Mouse (Mus musculus) heart, adult 11 months (tissue): ENCODE measurements around the gene Ngef.
A peak's percentile ranks its signal among the peaks of the same experiment; 100 is the strongest.
"Not testable (repeated sequence)": the region's sequence is repeated elsewhere in the genome, so short reads cannot be mapped to it uniquely, and the experiment has no call there.

Experiments used
- DNase-seq: peaks from one replicate; pipeline ENCODE4 v3.0.0; 2022

The Ngef gene

GRCm38 (mm10) chr1:87471914-87472313, 101.8 kb downstream of the Ngef start:
- no peak for DNase-seq

DNA sequence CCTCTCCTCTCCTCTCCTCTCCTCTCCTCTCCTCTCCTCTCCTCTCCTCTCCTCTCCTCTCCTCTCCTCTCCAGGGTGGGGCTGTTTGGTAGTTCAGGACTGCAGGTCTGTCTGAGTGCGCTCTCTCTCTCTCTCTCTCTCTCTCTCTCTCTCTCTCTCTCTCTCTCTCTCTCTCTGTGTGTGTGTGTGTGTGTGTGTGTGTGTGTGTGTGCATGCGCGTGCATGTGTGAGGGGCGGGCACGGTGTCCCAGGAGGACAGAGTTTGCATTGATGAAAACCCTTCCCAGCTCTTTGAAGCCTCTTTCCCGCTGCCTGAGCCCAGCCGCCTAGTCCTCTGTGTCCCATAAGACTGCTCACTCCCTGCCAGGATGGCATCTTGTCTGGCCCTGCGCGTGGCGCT, 103.7 kb downstream of the Ngef start, which contains the start of gene Snorc:
Snorc (plus strand) TSS at position 301 of the 400 bp plus-strand sequence.
- not testable (repeated sequence) for DNase-seq

DNA sequence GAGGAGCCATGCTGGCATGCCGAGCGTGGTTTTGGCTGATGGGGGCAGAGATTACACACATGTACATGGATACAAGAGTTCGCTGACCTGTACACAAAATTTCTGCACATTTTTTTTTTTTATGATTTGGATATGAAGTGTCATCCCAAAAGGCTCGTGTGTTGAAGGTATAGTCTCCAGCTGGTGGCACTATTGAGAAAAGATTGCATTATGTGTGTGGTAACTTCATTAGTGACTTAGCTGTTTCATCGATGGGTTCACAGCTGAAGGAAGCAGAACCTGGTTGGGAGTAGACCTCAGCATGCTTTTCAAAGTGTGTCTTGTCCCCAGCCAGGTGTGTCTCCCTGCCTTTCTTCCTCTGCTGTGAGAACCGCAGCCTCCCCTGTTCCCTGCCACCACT, 105.3 kb downstream of the Ngef start:
- DNase-seq = peak; percentile 78

- peak; percentile 79 for DNase-seq
Observed at GRCm38 (mm10) chr1:87467469-87467868, 106.2 kb downstream of the Ngef start.

- not testable (repeated sequence) for DNase-seq
Observed at GRCm38 (mm10) chr1:87459856-87460255, 113.8 kb downstream of the Ngef start.

DNA sequence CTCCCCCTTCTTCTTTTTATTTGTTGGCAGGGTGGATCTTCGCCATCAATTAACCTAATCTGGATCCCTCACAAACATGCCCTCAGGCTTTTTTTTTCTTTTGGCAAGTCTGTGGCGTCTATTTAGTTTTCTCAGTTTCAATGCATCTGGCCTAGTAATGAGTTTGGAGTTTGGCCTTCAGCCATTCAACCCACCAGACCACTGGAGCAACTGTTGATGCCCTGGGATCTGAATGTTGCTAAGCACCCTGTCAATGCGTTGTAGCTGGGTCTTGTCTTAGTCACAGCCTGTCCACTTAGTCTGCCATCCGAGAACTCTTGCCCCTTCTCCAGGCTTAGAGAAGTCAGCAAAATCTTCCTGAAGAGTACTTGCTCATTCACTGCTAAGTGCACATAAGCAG, 115.6 kb downstream of the Ngef start:
- no peak for DNase-seq

DNA sequence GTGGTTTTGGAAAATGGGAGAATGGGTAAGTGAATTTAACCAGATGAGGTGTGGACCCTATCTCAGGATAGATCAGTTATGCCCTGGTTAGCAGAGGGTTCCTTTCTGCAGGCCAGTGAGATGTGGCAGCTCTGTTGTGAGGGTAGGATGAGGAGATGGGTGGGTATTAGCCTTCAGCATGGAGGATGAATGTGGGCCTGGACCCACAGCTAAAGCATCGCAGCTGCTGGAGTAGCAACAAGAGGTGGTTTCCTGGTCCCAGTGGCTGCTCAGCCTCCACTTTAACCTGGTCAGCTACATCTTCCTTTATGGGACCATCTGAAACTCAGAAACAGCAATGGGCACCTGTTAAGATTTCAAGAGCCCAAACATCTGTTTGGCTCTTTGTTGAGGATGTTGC, 117.2 kb downstream of the Ngef start:
- DNase-seq = peak; percentile 62

- peak; percentile 57 for DNase-seq
Observed at GRCm38 (mm10) chr1:87449432-87449831, 124.2 kb downstream of the Ngef start.

GRCm38 (mm10) chr1:87447183-87448104, 126.2 kb downstream of the Ngef start:
- peak; percentile 86 for DNase-seq

DNA sequence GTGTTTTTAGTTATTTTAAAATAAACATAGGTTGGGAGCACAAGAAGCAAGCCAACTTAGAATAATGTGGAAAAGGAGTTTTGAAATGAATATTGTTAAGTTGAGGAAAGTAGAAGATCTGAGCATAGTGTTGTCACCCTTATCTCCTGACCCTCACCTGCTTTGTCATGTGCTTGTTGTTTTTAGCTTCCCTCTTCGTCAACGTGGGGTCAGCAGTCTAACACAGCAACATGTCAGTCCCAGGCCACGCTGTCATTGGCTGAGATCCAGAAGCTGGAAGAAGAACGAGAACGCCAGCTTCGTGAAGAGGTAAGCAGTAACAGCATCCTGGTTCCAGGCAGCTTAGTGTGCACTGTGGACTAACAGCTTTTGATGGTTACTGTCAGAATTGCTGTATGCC, 137.1 kb downstream of the Ngef start:
- no peak for DNase-seq

- no peak for DNase-seq
Observed at GRCm38 (mm10) chr1:87435125-87435524, 138.5 kb downstream of the Ngef start.
